Mouse (Mus musculus) adrenal gland, postnatal 14 days (tissue): Measurements from ENCODE around the gene Sirt2. TPM values are rescaled to one million over a fixed set of nuclear protein-coding genes. Genes with fewer than 3 reads are reported as not detected.

Source experiments
- DNase-seq: peaks from one replicate; pipeline ENCODE4 v3.0.0; 2021; ENCODE audit warnings: mixed read lengths
- total RNA-seq: library from RNA; stranded (reverse); gene quantifications from 2 replicates; pipeline ENCODE4 v1.2.3, GENCODE M21; 2021

Sirt2 gene
- total RNA-seq, 1 experiment from 2014 or later = 66.5 TPM

DNA sequence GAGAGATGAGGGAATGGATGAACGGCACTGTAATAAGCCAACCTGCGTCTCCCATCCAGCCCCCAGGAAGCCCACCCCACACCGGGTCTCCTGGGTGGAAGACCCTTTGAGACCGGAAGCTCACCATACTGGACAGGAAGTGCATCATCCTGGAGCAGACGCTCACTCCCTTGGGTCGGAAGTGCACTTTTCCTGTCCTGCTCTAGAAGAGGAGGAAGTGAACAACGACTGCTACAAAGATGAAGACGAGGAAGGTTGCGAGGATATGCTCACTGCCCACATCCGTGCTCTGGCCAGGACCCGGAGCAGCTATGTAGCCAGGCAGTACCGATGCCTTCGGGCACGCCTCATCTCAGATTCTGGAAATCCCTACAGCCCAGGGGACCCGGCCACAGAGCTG, 29.3 kb downstream of the Sirt2 start:
- DNase-seq = no peak

- DNase-seq = peak; percentile 94
Observed at GRCm38 (mm10) chr7:28796562-28796975, 30.0 kb downstream of the Sirt2 start.

DNA sequence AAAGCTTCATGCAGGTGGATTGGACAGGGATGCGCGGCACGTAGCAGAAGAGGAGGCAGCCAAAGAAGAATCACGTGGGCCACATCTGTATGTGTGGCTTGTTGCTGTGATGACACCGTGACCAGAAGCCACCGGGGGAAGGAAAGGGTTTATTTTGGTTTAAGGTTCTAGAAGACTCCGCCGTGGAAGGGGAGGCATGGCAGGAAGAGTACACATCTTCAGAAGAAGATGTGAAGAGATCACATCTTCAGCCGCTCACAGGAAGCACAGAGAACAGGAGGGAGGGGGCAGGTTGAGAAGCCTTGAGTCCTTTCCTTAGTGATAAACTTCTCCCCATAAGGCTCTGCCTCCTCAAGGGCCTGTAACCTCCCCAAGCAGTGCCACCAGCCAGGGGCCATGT, 33.5 kb downstream of the Sirt2 start:
- no peak for DNase-seq

DNA sequence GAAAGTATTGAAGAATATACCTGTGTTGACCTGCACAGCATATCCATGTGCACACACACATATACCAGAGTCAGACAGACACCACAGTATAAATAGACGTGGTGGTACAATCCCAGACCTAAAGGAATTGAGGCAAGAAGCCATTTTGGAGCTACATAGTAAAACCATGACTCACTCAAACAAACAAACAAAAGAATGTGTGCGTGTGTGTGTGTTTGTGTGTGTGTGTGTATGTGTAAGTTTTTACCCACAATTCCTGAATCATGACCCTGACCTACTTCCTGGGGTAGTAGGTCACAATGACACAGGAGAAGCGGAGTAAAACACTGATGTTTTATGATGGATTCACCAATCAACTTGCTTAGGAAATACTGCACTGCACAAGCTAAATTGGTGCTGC, 34.9 kb downstream of the Sirt2 start:
- no peak for DNase-seq

DNA sequence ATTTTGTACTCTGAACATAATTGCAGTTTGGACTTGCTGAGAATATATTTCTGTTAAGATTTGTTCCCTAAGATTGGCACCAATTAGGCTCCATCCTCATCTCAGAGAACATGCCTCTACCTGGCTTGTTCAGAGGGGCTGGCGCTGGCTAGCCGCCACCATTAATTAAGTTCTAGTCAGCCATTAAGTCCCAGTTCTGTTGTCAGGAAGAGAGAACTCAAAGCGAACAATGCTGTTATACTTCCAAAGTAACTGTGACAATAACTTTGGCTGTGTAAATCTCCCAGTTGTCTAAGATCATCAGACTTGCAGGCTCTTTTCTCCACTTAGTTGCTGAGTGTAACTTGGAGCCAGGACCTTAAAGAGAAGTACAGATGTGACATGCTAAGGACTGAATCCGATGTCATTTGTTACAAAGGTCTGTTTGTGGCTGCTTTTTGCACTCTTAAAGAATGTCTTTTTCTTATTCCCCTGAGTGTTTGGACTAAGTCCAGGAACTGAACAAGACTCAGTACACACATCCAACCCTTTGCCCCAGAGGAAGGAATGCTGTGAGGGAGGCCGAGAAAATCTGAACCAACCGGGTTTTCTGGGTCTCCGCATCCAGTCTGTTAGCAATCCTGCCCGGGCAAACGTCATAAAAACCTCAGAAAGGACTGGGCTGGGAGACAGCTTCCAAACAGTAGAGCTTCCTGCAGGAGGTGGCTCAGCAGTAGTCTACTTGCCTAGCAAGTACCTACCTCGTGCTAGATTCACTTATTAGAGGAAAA, 35.6 kb downstream of the Sirt2 start:
- peak; percentile 61 for DNase-seq

DNA sequence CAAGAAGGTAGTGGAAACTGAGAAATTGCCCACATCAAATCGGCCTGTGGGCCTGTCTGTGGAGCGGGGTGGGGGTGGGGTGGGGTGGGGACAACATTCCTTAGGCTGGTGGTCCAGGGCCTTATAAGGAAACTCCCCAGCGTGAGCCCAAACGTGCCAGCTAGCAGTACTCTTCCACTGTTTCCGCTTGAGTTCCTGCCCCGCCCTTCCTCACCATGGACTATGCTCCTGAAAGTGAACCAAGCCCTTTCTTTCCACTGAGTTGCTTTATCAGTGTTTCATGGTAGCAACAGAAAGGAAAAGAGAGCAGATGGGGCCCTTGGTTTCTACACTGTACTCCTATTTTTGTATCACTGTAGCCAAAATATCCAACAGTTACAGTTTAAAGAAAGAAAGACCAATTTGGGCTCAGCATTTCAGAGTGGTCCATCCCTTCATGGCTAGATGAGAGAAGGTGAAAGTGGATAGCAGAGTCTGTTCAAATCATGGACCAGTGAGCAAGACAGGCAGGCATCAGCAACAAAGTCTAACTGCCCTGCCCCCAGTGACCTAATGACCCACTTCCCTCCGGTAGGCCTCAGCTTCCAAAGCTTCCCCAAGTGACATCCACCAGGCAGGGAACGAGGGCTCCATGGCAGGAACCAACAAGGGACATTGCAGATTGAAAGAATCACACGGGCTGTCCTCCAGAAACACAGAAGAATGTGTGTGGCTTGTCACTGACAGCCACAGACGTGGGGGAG, 36.5 kb downstream of the Sirt2 start:
- DNase-seq = no peak

GRCm38 (mm10) chr7:28803756-28804155, 37.2 kb downstream of the Sirt2 start:
- DNase-seq = no peak

DNA sequence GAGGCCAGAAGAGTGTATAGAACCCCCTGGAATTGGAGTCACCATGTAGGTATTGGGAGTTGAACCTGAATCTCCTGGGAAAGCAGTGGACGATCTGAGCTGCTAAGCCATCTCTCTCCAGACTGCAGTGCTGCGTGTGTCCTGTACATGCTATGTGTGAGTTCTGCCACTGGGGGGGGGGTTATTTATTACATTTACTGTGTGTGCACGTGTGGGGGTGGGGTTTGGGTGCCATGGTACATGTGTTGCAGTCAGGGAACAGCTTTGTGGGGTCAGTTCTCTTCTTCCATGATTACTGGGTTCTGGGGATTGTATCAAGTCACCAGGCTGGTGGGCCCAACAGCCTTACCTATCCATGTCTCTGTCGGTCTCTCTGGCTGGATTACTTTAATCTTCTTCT, 40.3 kb downstream of the Sirt2 start:
- peak; percentile 45 for DNase-seq

DNA sequence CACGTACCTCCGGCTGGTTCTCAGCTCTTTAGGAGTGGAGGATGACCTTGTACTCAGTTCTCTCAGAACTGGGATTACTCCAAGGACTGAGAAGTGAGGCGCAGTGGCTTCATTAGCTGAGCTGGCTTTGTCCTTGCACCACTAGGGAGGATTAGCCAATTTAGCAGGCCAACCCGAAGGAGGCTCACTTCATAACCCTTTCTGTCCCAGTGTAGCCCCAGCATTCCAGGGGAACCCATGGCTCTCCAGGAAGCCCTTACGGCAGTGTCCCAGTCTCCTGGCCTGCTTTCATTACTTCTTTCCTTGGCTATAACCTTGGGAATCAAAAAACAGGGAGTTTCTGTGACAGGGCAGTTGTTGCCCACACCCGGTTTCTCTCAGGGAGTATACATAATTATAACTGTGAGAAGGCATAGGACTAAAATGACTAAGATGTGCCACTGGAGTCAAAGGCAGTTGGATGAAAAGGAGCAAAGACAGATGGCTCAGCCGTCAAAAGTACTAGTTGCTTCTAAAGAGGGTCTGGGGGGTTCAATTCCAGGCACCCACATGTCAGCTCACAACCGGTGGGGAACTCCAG, 41.2 kb downstream of the Sirt2 start:
- peak; percentile 78 for DNase-seq

GRCm38 (mm10) chr7:28808221-28808941, 41.8 kb downstream of the Sirt2 start, which contains the start of gene Hnrnpl:
Hnrnpl (plus strand) TSS chr7:28808541.
- DNase-seq = peak; percentile 80

GRCm38 (mm10) chr7:28808957-28809393, 42.4 kb downstream of the Sirt2 start:
- peak; percentile 98 for DNase-seq

GRCm38 (mm10) chr7:28809401-28810089, 43.0 kb downstream of the Sirt2 start:
- DNase-seq = peak; percentile 83

- peak; percentile 99 for DNase-seq
Observed at GRCm38 (mm10) chr7:28810107-28811066, 43.9 kb downstream of the Sirt2 start.

DNA sequence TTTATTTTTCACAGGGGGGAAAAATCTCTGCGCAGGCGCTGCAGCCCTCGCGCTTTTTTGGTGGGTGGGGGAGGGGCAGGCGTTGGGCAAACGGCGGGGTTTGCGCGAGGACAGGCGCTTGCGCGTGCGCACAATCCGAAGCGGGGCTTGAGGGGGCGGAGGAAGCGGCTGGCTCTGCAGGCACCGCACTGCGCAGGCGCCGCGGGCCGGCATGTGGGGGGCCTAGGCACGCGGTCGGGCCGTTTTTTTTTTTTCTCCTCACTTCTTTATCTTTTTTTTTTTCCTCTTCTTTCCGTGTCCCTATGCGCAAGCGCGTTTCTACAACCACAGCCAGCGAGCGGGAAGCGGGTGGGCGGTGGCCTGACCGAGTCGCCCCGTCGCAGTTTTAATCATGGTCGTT, 44.7 kb downstream of the Sirt2 start:
- DNase-seq = peak; percentile 98

DNA sequence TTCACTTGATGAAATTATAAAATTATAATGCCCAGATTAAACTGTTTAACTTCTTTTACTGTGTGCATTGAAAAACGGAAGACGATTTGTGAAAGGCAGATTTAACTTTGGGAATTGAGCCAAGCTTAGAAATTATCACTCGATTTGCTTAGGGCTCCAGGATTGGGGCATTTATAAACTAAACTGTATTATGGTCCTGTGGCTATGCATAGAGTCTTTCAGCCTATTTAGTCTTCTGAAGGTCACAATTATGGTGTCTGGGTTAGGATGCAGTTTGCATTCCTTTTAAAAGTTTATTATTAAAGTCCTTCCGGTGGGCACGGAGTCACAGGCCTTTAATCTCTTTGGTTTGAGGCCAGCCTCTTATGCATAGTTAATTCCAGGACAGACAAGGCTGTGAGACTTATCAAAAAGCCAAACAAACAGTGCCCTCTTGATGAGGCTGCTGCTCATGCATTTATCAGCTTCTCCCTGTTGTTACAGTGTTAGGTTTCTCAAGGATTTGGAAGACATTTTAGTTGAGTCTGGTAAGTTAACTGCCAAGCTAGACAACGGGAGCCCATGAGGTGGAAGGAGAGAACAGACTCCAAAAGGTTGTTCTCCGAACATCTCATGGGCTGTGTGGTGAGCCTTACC, 45.2 kb downstream of the Sirt2 start:
- no peak for DNase-seq

DNA sequence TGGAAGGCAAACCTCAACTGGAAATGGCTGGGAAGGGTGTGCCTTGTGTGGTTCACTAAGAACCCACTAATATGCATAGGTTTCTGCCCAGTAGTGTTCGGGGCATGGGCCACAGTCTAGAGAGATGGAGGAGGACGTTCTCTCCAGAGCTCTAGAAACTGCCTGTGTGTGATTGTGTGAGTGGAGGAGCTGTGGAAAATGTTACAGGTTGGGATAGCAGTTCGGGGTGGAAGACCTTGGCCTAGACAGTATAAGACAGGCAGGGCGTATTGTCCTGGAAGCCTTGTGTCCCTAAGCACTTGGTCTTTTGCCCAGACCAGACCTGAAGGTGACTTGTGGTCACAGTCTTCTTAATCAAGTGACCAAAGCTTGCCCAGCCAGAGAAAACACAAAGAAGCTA, 45.9 kb downstream of the Sirt2 start:
- DNase-seq = peak; percentile 62

DNA sequence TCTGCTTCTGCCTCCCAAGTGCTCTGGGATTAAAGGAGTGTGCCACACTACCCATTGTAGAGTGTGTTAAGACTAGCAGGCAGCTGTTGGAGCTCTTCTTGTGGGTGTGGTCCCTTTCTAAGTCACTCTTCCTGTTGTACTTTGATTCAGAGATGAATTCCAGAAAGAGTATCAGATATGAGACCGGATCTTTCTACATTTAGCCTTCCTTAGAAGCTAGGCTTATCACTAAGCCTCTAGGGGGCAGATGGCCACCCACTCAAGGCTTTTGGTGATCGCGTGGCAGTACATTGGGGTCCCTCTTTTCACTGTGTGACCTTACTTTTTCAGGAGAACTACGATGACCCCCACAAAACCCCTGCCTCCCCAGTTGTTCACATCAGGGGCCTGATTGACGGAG, 46.4 kb downstream of the Sirt2 start:
- DNase-seq = no peak

DNA sequence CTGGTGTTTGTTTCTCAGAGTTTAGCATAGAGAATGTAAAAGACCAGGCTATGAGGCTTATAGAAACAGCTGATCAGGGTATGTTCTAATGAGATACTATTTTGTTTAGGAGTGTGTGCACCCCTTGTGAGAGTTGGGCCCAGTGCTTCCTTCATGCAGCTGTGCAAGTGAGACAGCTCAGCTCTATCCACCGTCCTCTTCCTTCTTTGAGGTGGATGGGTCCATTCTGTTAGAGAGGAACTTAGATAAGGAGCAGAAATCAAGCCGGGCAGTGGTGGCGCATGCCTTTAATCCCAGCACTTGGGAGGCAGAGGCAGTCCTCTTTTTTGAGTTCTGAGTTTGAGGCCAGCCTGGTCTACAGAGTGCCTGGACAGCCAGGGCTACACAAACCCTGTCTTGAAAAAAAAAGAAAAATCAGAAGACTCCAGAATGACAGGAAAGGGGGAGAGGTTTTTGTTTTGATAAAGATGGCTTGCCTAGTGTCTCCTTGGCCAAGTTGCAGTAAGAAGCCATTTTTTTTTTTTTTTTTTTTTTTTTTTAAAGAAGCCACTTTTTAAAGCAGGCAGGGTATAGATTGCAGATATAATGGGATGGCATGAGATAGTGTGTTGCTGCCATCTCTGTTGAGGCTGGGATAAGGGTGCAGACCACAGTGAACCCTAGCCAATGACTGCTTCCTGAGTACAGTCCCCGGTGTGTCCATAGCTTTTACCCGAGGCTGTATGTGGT, 47.9 kb downstream of the Sirt2 start:
- DNase-seq = no peak

GRCm38 (mm10) chr7:28815230-28815629, 48.7 kb downstream of the Sirt2 start:
- DNase-seq = no peak
